Mouse (Mus musculus): ENCODE data around the gene Gnat3. TPM values are rescaled to one million over a fixed set of nuclear protein-coding genes. Genes with fewer than 3 reads are reported as not detected.

The Gnat3 gene
- polyA plus RNA-seq, 1 experiment, result not detected

- no peaks in the 10 kb centered on the region for H3K9me3 ChIP-seq (replicated peaks; ENCODE audit: control insufficient read depth, insufficient read depth, low read length, poor library complexity, severe bottlenecking)
- no peak overlapping the region for H3K4me3 ChIP-seq (ENCODE audit: low read depth, low read length)
- no peak overlapping the region for H3K27ac ChIP-seq (ENCODE audit: insufficient read depth, low read length)
- H3K27me3 ChIP-seq (ENCODE audit: control insufficient read depth, insufficient read depth, low read length, poor library complexity, severe bottlenecking), result no peaks in the 10 kb centered on the region
- H3K4me1 ChIP-seq (ENCODE audit: control insufficient read depth, insufficient read depth, low read length), result no peaks in the 10 kb centered on the region
- no peaks in the 10 kb centered on the region for H3K36me3 ChIP-seq (ENCODE audit: control insufficient read depth, insufficient read depth, low read length, poor library complexity, severe bottlenecking)
- peak; percentile 21 for TF ChIP-seq CTCF (IDR thresholded peaks at IDR 0.05; ENCODE audit: low read depth, low read length)
- no peak for TF ChIP-seq EP300 (IDR thresholded peaks at IDR 0.05; ENCODE audit: insufficient read depth, low read depth, low read length)
- no peak overlapping the region for H3K9ac ChIP-seq (ENCODE audit: low read depth, poor library complexity, severe bottlenecking)
Measured at GRCm38 (mm10) chr5:18043022-18043421, 80.7 kb downstream of the Gnat3 start.

- no peaks in the 10 kb centered on the region for H3K36me3 ChIP-seq (ENCODE audit: control insufficient read depth, insufficient read depth, low read length, poor library complexity, severe bottlenecking)
- H3K9me3 ChIP-seq (replicated peaks; ENCODE audit: control insufficient read depth, insufficient read depth, low read length, poor library complexity, severe bottlenecking), result no peaks in the 10 kb centered on the region
- H3K27ac ChIP-seq (ENCODE audit: insufficient read depth, low read length), result no peak overlapping the region
- H3K9ac ChIP-seq (ENCODE audit: low read depth, poor library complexity, severe bottlenecking), result no peak overlapping the region
- no peak overlapping the region for H3K4me3 ChIP-seq (ENCODE audit: low read depth, low read length)
- H3K4me1 ChIP-seq (ENCODE audit: control insufficient read depth, insufficient read depth, low read length), result no peaks in the 10 kb centered on the region
- H3K27me3 ChIP-seq (ENCODE audit: control insufficient read depth, insufficient read depth, low read length, poor library complexity, severe bottlenecking), result no peaks in the 10 kb centered on the region
- TF ChIP-seq CTCF (IDR thresholded peaks at IDR 0.05; ENCODE audit: low read depth, low read length) (no peak), POLR2A (IDR thresholded peaks at IDR 0.05; ENCODE audit: insufficient read depth, low read length) (no peak), EP300 (IDR thresholded peaks at IDR 0.05; ENCODE audit: insufficient read depth, low read depth, low read length) (no peak)
Measured at GRCm38 (mm10) chr5:18048841-18049240, 86.5 kb downstream of the Gnat3 start.

- no peak overlapping the region for H3K9ac ChIP-seq (ENCODE audit: low read depth, poor library complexity, severe bottlenecking)
- no peaks in the 10 kb centered on the region for H3K9me3 ChIP-seq (replicated peaks; ENCODE audit: control insufficient read depth, insufficient read depth, low read length, poor library complexity, severe bottlenecking)
- H3K27ac ChIP-seq (ENCODE audit: insufficient read depth, low read length), result no peak overlapping the region
- H3K27me3 ChIP-seq (ENCODE audit: control insufficient read depth, insufficient read depth, low read length, poor library complexity, severe bottlenecking), result no peaks in the 10 kb centered on the region
- H3K4me3 ChIP-seq (ENCODE audit: low read depth, low read length), result no peak overlapping the region
- no peak for TF ChIP-seq EP300 (IDR thresholded peaks at IDR 0.05; ENCODE audit: insufficient read depth, low read depth, low read length)
- TF ChIP-seq POLR2A (IDR thresholded peaks at IDR 0.05; ENCODE audit: insufficient read depth, low read length), result no peak
- TF ChIP-seq CTCF (IDR thresholded peaks at IDR 0.05; ENCODE audit: low read depth, low read length), result no peak
- no peaks in the 10 kb centered on the region for H3K4me1 ChIP-seq (ENCODE audit: control insufficient read depth, insufficient read depth, low read length)
- no peaks in the 10 kb centered on the region for H3K36me3 ChIP-seq (ENCODE audit: control insufficient read depth, insufficient read depth, low read length, poor library complexity, severe bottlenecking)
Measured at GRCm38 (mm10) chr5:18055323-18055722, 93.0 kb downstream of the Gnat3 start.

Other genes with a start within 250 kb of the Gnat3 start
- 0.31 TPM in 1 of 2 replicates, not detected in the other for gene Cd36, start 73.7 kb upstream of the Gnat3 start, polyA plus RNA-seq (2011; ENCODE audit: insufficient read depth, insufficient read length, low read depth, missing spikeins)

All from ES-Bruce4 (cell line).